Mouse (Mus musculus) gastrocnemius, postnatal 14 days (tissue): Measurements from ENCODE around the gene Rasgef1c. TPM values are rescaled to one million over a fixed set of nuclear protein-coding genes. Genes with fewer than 3 reads are reported as not detected.

Experiments used
- DNase-seq: peaks from one replicate; pipeline ENCODE4 v3.0.0; 2021; ENCODE audit warnings: mixed read lengths
- intact Hi-C: fragments of 180-260 bp; cut with DNase I; formaldehyde crosslinking; loops from one replicate; pipeline ENCODE4 v1.15.1; 2025; ENCODE audit warnings: low total_unique reads
- total RNA-seq, 2 experiments: library from RNA; stranded (reverse); gene quantifications; 2 replicates each; pipeline ENCODE4 v1.2.3; 2021

The Rasgef1c gene
- total RNA-seq, 2 experiments from 2014 or later, result 1.1 to 1.7 TPM

DNA sequence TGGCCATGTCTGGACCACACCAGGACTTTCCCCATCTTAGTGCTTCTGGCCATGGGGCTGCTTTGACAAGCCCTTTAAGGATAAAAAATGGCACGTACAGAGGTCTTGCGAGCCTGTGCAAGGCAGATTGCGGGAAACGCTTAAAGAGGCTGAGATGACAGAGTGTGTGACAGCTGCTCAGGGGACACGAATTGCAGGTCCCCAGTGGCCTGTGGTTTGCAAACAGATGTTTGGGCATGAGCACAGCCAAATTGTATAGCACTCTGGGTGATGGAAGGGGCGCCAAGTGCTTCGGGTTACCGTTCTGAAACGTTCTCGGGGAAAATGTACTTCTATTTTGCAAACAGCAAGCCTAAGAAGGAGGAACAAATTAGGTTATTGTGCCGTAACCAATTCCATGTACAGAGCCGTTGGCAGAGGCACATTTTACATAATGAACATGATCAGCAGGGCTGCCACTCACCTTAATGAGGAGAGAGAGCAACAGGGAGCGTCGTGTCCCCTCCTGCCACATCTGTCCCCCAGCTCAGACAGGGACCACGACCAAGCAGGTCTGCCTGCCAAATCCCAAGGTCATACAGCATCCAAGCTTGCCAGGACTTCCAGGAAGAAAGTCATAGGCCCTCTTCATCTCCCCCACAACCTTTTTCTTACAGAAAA is 17.0 kb downstream of the Rasgef1c start:
- intact Hi-C loops, result no loop called here
- no peak for DNase-seq

DNA sequence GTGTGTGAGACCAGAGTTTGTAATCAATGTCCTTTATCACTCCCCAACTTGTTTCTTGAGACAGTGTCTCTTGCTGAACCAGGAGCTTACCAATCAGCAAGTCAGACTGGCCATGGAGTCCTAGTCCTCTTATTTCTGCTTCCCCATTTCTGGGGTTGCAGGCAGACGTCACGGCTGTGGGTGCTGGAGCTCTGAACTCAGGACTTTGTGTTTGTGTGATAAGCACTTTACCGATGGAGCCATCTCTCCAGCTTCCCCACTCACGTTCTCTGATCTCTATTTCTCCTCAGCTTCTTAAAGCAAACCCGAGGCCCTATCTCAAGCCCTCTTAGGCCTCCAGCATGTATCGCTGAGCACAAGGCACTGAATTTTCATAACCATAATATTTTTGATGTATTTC is 17.7 kb downstream of the Rasgef1c start:
- no peak for DNase-seq
- intact Hi-C loops, result no loop called here

DNA sequence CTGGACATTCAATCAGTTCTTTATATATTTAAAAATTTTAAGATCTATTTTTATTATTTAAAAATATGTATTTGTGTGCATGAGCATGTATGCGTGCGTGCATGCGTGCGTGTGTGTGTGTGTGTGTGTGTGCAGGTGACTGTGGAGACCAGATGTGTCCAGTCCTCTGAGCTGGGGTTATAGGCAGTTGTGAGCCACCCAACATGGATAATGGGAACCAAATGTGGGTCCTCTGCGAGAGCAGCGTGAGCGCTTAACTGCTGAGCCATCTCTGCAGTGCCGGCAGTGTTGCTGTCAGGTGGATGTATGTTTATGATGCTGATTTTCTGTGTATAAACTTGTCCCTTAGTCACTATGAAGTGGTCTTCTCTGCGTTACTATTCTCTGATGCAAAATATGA is 21.9 kb downstream of the Rasgef1c start:
- DNase-seq, result no peak
- intact Hi-C loops, result no loop called here

DNA sequence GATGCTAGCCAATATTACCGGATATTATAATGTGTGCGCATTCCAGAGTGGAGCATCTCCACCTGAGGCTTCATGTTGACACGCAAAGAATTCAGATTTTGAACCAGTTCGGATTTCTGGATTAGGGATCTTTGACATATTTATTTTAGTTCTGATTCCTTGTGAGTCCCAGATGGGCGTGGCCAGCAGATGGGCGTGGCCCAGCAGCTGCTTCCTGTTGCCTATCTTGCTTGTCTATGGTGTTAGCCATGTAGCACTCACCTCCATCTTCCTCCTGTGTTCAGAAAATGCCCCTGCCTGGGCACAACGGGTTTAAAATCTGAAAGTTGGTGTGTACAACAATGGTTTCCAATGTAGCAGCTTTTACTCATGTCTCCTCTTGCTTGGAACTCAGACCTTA is 24.5 kb downstream of the Rasgef1c start:
- DNase-seq, result no peak
- intact Hi-C loops, result no loop called here

DNA sequence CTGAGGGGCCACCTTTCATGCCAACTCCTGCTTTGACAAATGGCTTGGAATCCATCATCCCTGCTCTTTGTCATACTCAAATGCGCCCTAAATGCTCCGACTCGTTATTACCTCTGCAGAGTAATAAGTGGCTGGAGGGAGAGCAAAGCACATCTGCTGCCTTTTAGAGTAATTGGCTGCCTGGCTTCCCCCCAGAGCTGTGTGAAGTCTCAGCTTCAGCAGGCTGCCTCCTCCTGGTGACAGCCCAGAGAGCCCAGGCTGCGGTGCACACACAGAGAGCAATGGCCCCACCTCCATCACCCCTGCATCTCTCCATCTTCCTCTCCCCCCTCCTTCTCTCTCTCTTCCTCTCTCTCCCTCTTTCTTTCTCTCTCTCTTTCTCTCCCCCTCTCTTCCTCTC is 25.5 kb downstream of the Rasgef1c start:
- intact Hi-C loops, result no loop called here
- DNase-seq, result peak; percentile 33

DNA sequence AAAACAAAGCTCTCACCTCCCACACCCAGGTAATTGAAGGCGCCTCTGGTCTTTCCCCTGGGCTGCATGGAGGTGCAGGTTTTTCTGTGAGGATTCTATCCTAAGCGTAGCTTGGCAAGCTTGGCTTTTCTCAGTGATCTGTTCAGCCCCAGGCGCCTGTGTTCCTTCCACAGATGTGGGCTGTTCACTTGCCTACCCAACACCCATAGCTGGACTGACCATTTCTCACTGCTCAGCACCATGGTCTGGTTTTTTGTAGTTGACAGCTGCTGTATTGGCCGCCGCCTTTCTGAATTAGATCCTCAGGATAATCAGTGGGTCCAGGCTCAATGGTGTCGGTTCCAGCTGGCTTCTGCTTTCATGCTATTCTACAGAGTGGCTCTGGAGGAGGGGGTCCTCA is 26.0 kb downstream of the Rasgef1c start:
- intact Hi-C loops, result no loop called here
- DNase-seq, result no peak

DNA sequence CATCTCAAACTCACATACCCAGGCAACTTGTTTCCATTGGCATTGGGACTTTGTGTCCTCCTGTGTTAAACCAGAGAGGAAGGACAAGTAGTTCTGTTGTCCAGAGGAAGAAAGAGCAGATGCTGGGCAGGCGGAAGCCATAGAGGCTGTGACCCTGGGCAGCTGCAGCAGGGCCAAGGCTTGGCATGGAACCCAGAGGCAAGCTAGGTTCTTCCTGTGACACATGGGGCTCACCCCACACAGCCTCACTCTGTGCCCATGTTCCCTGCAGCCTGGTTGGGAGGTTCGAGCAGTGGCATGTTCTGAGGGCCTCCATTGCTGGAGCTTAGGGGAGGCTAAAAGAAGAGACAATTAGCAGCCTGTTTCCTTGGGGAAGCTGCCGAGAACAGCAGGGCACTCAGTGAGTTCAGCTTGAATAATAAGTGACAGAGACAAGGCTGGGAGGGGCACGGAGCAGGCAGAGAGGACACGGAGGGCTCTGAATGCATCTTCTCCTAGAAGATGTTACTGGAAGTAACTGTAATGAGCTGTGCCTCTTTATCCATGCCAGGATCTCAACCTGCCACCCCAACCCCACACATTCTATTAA is 29.5 kb downstream of the Rasgef1c start:
- peak; percentile 53 for DNase-seq
- intact Hi-C loops, result no loop called here

DNA sequence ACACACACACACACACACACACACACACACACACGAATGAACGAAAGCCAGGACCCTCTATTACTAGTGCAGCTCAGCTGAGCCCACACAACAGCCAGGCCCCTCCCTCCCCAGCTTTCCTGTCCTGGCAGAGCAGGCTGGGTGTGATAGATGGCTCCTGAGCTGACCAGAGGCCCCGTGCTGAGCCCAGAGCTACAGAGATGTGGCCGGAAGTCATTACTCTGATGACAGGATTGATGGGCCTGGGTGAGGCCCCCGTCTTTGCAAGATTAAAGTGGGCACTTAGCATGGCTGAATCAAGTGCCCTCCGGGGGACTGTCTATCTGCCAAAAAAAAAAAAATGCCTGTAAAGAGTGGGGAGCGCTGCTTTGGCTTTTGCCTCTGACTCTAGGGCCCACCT is 30.2 kb downstream of the Rasgef1c start:
- intact Hi-C loops, result no loop called here
- no peak for DNase-seq

DNA sequence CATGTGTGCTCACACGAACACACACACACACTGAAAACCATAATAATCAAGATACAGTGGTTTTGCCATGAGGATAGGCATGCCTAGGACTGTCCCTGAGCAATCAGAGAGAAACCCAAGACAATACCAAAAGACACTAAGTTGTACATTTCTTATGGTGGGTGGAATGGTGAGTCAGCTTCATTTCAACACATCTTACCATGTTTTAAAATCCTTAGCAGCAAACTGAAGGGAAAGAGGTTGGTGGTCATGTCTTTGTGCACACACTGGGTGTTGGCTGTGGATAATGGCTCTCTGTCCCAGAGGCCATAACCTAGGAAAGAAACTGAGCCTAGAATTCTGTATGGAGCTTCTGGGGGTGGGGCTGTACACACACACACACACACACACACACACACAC is 32.2 kb downstream of the Rasgef1c start:
- intact Hi-C loops, result no loop called here
- DNase-seq, result no peak

DNA sequence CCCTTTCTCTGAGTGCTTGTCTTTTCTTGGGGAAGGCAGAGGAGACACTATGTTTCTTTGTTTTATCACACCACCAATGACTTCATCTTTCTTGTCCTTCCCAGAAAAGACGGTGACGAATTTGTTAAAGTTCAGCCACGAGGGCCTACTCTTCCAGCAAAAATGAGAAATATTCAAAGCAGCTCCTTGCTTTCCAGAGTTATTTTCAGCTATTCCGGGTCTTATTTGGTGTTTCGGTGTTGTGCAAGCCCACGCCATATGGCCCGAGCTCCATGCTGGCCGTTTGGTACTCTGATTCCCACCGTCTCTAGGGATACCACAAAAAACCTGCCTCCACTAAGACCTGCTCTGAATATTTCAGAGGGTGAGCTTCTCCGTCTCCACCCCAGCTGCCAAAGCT is 32.7 kb downstream of the Rasgef1c start:
- DNase-seq, result no peak
- intact Hi-C loops, result no loop called here

DNA sequence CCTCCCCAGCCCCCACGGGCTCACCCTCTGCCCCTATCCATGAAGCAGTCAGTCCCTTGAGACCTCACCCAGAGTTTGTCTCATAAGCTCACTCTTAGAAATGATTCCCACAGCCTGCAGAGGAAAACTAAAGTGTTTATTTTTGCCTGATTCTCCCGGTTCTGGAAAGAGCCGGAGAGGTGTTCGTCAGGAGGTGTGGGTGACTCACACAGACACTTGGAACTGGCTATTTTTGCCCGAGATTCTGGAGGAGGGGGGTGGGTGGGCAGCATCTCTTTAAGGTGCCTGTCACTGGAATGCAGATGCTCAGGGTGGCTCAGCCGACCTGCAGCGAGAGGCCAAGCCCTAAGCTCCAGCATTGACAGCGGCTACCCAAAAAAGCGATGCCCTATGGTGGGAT is 34.8 kb downstream of the Rasgef1c start:
- no peak for DNase-seq
- intact Hi-C loops, result no loop called here

DNA sequence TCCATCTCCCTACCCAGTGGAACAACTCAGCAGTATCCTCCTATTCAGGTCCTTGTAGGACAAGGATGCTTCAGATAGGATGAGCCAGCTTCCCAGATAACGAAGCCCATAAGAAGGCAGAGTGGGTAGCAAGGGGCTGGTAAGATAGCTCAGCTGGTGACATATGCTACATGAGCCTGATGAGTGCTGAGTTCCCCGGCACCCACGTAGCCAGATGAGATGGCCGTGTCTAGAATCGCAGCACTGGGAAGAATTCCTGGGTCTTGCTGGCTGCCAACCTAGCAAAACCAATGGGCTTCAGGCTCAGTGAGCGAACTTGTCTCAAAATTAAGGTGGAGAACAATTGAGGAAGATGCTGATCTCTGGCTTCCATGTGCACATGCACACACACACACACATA is 36.1 kb downstream of the Rasgef1c start:
- DNase-seq, result no peak
- intact Hi-C loops, result no loop called here

DNA sequence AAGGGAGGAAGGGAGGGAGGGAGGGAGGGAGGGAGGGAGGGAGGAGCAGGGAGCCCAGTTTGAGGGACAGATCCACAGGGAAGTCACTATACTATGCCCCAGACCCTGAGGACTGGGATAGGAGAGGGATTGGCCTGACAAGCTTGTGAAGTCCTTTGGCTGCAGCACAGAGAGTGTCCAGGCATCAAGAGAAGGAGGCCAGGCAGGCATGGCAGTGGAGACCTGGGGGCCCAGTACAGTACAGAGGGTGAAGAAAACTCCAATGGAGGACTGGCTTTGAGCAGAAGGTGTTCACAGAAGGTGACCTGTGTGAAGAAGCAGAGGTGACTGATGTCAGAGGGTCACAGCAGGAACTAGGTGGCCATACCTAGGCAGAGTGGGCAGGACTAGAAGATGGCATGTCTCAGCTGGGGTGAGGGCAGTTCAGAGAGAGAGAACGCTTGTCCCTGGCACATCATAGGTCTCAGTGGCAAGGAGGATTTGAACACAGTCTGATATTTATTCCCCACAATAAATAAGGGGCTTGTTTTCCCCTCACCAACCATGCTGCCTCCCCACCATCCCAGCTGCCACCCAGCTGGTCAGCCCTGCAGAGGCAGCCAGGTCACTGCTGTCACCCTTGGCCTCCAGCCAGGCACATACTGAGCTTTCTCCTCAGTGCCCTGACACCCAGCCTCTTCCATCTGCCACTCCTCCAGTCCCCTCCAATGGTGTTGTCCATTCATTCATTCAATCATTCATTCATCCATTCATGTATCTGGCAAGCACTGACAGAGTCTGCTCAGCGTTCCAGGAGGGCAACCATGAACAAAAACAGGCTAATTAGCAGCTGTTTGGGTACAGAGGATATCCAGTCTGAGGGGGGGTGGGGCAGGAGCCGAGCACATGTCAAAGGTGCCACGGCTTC is 36.9 kb downstream of the Rasgef1c start:
- intact Hi-C loops, result no loop called here

DNA sequence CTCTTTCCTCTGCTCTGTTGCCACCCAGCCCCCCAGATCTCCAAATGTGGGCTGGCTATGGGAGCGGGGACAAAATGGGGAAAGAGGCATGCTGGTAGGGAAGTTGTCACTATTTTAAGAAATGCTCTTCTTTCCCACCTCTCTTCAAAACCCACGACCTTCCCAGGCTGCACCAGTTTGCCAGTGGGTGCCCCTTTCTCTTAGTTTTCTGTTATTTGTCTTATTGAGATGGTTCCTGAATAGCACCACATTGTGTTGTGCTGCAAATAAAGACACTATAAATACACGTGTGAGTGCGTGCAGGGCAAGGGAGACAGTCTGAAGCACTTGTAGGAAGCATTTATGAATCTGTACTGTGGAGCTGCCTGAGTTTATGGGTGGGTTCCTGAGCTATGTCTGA is 41.2 kb downstream of the Rasgef1c start:
- no peak for DNase-seq
- intact Hi-C loops, result no loop called here

More for the DNA sequence above, 36.9 kb downstream of the Rasgef1c start:
- DNase-seq, result peak; percentile 80

DNA sequence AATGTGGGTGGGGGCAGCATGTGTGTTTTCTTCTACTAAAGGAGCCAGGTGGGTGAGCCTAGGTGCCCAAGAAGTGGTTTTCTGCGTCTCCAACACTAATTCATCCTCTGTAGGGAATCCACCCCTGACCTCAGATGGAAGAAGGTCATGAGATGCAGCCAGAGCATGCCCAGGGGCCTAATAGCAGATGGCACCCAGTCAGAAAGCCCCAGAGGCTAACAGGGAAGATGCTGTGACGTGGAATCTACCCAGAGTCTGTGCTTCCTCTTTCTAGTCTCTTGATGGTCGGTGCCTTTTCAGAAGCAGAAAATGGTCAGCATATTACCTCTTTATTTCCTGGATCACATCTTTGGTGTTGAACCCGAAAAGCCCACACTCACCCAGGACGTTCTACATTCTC is 42.3 kb downstream of the Rasgef1c start:
- no peak for DNase-seq
- intact Hi-C loops, result no loop called here

DNA sequence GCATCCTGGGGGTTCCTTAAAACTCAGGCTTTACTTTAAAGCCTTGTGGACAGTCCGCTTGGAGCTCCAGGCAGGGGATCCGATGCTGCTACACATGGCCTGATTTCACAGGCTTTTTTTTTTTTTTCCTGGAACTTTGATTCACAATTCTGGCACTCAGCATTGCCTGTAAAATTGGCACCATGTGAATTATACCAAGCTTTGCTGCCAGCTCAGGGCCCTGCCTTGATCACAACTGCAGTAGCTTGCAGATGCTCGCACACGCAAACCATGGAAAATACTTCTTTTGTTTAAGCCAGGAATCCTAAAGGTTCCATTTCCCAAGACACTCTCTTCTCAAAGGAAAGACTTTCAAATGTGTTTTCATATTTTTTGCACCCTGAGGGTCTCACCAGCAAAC is 44.1 kb downstream of the Rasgef1c start:
- intact Hi-C loops, result no loop called here
- DNase-seq, result no peak

DNA sequence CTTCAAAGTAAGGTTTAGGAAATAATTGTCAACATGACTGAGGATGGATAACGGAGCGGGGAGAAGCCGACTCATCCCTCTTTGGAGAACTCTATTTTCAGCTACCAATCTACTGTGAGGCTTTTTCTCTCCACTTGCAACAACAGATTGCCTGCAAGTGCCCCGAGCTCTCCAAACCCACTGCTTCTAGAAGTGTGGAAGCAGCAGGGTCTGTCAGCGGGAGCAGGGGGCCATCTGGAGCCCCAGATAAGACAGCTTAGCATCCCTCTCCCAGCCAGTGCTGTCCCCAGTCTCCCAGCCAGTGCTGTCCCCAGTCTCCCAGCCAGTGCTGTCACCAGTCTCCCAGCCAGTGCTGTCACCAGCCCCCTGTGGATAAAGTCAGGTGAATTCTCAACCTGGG is 48.2 kb downstream of the Rasgef1c start:
- intact Hi-C loops, result no loop called here
- no peak for DNase-seq

DNA sequence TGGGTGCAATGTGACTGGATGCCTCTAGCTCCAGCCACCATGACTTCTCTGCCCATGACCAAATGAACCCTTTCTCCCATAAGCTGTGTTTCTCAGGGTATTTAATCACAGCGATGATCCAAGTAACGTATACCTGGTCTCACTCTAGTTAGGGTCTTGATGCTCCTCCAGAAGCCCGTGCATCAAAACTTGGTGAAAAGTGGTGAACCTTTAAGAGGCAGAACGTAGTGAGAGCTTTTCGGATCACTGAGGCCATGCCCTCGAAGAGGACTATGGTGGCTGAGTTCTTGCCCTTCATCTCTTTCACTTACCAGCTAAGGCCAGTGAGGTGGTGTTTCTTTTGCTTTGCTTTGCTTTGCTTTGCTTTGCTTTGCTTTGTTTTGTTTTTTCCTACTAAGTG is 52.0 kb downstream of the Rasgef1c start:
- intact Hi-C loops, result no loop called here
- no peak for DNase-seq

DNA sequence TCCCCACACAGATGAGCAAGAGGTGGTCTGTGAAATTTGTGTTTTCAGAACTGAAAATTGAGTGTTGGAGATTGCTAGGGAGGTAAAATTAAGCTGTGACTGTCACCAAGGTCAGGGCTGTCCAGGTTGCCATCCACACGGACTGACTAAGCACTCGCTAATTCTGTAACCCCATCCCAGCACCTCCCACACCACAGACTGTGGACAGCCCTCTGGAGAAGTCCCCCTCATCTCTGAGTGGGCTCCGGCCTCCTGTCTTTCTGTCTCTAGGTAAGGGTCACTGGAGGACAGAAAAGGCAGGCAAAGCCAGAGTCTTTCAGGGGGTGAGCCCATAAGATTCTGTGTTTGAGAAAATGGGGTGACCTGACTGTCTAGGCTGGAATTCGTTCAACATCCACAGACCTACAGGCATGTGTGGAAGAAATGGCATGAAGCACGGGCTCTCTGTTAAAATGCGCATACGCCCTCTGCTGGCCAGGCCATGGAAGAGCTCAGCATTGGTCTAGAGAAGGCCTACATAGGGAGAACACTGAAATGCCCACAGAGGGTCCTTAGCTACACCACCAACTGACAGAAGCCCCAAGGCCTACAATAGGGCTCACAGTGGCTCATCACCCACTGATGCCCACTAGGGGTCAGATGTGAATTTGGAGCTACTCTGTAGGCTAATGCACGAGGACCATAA is 54.1 kb downstream of the Rasgef1c start:
- peak; percentile 66 for DNase-seq
- intact Hi-C loops, result loop anchor here (5.0 kb wide), 1 partner anchor 53 kb away; the partner anchor contains the start of gene Rasgef1c

DNA sequence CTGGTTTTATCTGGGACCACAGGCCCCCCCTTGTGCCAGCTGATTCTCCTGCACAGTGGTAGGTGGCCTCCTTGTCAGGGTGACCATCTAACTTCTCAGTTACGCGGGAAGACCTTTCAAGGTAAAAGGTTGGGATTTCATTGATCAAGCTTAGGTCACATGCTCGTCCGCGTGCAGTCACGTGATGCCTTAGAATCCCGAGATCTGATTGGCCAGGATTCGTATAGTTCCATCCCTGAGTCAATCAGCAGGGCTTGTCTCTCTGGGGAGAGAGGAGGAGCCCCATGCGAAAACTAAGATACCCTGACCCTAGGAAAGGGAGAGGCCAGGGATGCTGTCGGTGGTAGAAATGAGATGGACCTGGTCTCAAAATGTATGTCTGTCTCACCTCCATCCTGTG is 56.4 kb downstream of the Rasgef1c start:
- DNase-seq, result no peak
- intact Hi-C loops, result loop anchor here (5.0 kb wide), 1 partner anchor 56 kb away; the partner anchor contains the start of gene Rasgef1c
